Mouse (Mus musculus) E14TG2a.4 (cell line): ENCODE data around the gene Gm49711.

ENCODE experiments used
- CTCF ChIP-seq: conservative IDR thresholded peaks from 2 replicates; pipeline ENCODE4 v1.5.1; 2014; ENCODE audit warnings: low read length
- NANOG ChIP-seq: IDR thresholded peaks from 2 replicates; pipeline ENCODE4 v1.6.1; 2014; ENCODE audit warnings: borderline replicate concordance, low read length, mixed read lengths

DNA sequence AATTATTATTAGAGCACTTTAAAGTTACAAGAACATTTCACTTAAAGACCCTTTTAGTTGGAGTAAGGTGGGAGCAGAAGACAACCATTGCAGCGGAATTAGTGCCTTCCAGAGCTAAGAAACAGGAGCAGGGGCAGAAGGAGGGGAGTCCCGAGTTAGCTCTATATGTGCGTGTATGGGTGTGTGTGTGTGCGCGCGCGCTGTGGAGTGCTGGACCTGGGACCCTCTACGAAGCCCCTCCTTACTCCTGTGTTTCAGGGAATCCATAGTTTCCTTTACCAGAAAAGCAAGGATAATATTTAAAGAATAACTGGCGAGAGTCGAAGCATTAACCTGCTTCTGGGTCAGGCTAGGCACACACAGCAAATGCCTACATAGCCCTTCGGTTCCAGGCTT lies 662 bp upstream of the Gm49711 start:
- TF ChIP-seq CTCF = no peak
- no peak for TF ChIP-seq NANOG
